Mouse (Mus musculus) liver, postnatal 0 days (tissue): ENCODE data around the gene Dach1. TPM values are rescaled to one million over a fixed set of nuclear protein-coding genes. Genes with fewer than 3 reads are reported as not detected.

Experiments used
- ATAC-seq: fragments of 200-750 bp; cut with Nextera tagmentation; 2 replicates; pipeline ENCODE4 v1.8.0; 2017; ENCODE audit warnings: mild to moderate bottlenecking, moderate library complexity
- DNase-seq: peaks from one replicate; pipeline ENCODE4 v3.0.0-alpha.2; 2016
- H3K27ac ChIP-seq: fragments of 300-500 bp; sonication (generic); 2 replicates; pipeline ENCODE4 v1.5.1; 2014; ENCODE audit warnings: antibody characterized with exemption, moderate library complexity, mild to moderate bottlenecking, low read depth
- H3K27me3 ChIP-seq: fragments of 300-500 bp; sonication (generic); 2 replicates; pipeline ENCODE4 v1.6.1; 2014; ENCODE audit warnings: low read length, control low read depth, mixed read lengths; ENCODE audit not compliant: insufficient read depth
- H3K36me3 ChIP-seq: fragments of 300-500 bp; sonication (generic); replicated peaks from 2 replicates; pipeline ENCODE4 v1.6.1; 2014; ENCODE audit warnings: mild to moderate bottlenecking, control low read depth, low read length, moderate library complexity, mixed read lengths; ENCODE audit not compliant: insufficient read depth
- H3K4me1 ChIP-seq: fragments of 300-500 bp; sonication (generic); 2 replicates; pipeline ENCODE4 v1.6.1; 2014; ENCODE audit warnings: antibody characterized with exemption, mild to moderate bottlenecking, control low read depth; ENCODE audit not compliant: insufficient read depth
- H3K4me2 ChIP-seq: fragments of 300-500 bp; sonication (generic); 2 replicates; pipeline ENCODE4 v1.6.1; 2014; ENCODE audit warnings: low read depth, mild to moderate bottlenecking, low read length, moderate library complexity, mixed read lengths
- H3K4me3 ChIP-seq: fragments of 300-500 bp; sonication (generic); 2 replicates; pipeline ENCODE4 v1.5.1; 2014; ENCODE audit warnings: low read depth, low read length
- H3K9ac ChIP-seq: fragments of 300-500 bp; sonication (generic); replicated peaks from 2 replicates; pipeline ENCODE4 v1.6.1; 2014; ENCODE audit warnings: mild to moderate bottlenecking, moderate library complexity
- H3K9me3 ChIP-seq: fragments of 300-500 bp; sonication (generic); 2 replicates; pipeline ENCODE4 v1.6.1; 2016; ENCODE audit warnings: mild to moderate bottlenecking, control low read depth, low read length, mixed read lengths
- CTCF ChIP-seq: sonication (generic); IDR thresholded peaks from 2 replicates; pipeline ENCODE4 v1.5.1; 2016; ENCODE audit warnings: antibody characterized with exemption, low read depth
- EP300 ChIP-seq: IDR thresholded peaks from 2 replicates; pipeline ENCODE4 v1.6.1; 2016; ENCODE audit warnings: antibody characterized with exemption, low read depth, mild to moderate bottlenecking
- WGBS: fragments of 180-500 bp; shearing (Covaris S2); extraction: QIAGEN DNeasy Blood & Tissue Kit; methylation state at CpG from one replicate; pipeline ENCODE4 v1.1.7; 2014; ENCODE audit not compliant: insufficient replicate concordance; 5-methylcytosine and 5-hydroxymethylcytosine counted together
- polyA plus RNA-seq: library from polyadenylated mRNA; unstranded; fragments of >200 nt; fragmentation: Nextera tagmentation; extraction: Ambion mirVana; gene quantifications from 2 replicates; pipeline ENCODE4 v1.2.1, GENCODE M21; 2015

Gene Dach1
- polyA plus RNA-seq, 1 experiment from 2014 or later: 0.39 TPM

DNA sequence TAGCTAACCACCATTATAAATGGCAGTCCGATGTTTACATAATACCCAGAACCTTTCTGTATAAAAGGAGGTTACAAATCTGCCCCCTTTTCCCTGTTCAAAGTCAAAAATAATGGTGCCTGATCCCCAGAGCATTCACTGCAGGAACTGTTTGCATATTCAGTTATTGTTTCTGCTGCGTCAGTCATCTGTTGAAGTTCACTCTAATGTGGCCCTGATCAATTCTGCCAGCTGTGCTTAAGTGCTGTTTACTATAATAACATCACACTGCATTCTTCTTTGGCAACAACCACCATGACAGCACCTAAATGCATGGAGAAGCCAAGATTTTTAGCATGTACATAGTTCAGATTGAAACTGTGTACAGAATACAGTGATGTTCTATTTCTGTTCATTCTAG, 105.4 kb downstream of the Dach1 start:
- Histone ChIP-seq H3K4me3 (no peak overlapping the region), H3K4me1 (0 out of 2 replicates have a peak, but pooled peaks cover 2% of the 10 kb centered on the region), H3K36me3 (no peaks in the 10 kb centered on the region), H3K4me2 (no peak overlapping the region), H3K27me3 (no peaks in the 10 kb centered on the region), H3K27ac (no peak overlapping the region), H3K9ac (no peak overlapping the region), H3K9me3 (no peaks in the 10 kb centered on the region)
- 79% methylated on average over 2 of the region's 2 CpGs for WGBS
- no peak for DNase-seq
- TF ChIP-seq CTCF (no peak), EP300 (no peak)
- no peak for ATAC-seq

DNA sequence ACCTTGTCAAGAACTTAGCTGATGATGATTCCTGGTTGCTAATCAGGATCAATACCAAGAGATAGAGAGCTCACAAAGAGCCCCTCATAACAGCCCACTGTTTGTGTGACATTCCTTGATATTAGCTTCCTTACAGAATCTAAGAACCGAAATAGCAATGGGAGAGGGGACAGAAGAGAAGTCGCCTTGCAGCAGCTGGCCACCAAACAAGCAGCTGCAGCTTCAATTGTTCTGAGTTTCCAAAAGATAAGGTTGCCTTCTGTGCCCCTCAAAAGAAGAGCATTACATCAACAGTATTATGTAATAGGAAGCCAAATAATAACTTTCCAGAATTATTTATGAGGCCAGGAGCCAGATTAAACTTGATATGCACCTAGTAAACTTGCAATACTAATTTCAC, 120.2 kb downstream of the Dach1 start:
- Histone ChIP-seq H3K4me2 (no peak overlapping the region), H3K4me3 (no peak overlapping the region), H3K9me3 (no peaks in the 10 kb centered on the region), H3K36me3 (no peaks in the 10 kb centered on the region), H3K9ac (no peak overlapping the region), H3K27me3 (no peaks in the 10 kb centered on the region), H3K4me1 (no peaks in the 10 kb centered on the region), H3K27ac (no peak overlapping the region)
- TF ChIP-seq EP300 (no peak), CTCF (no peak)
- ATAC-seq (no peak), DNase-seq (no peak)
- WGBS: 35% methylated on average over 2 of the region's 2 CpGs

DNA sequence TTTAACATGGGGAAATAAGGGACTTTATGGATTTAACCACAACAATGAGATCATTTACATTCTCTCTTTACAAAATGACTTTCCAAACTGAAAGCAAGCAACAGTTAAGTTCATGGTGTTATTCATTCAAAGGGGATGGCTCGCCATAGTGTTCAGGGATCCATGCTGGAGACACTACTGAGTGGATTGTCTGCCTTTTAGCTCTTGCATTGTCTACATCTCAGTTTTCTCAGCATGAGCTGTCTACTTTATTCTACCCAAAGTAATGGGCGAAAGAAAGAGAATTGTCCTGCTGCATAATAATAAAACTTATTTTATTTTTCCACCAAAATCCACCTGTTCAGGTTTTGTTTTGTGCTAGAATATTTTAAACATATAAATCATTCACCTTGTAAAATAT, 121.2 kb downstream of the Dach1 start:
- Histone ChIP-seq H3K4me2 (no peak overlapping the region), H3K9ac (no peak overlapping the region), H3K9me3 (no peaks in the 10 kb centered on the region), H3K27ac (no peak overlapping the region), H3K4me1 (no peaks in the 10 kb centered on the region), H3K4me3 (no peak overlapping the region), H3K27me3 (no peaks in the 10 kb centered on the region), H3K36me3 (no peaks in the 10 kb centered on the region)
- TF ChIP-seq EP300: no peak
- TF ChIP-seq CTCF: no peak
- 76% methylated on average over 2 of the region's 2 CpGs for WGBS
- ATAC-seq: no peak
- no peak for DNase-seq

DNA sequence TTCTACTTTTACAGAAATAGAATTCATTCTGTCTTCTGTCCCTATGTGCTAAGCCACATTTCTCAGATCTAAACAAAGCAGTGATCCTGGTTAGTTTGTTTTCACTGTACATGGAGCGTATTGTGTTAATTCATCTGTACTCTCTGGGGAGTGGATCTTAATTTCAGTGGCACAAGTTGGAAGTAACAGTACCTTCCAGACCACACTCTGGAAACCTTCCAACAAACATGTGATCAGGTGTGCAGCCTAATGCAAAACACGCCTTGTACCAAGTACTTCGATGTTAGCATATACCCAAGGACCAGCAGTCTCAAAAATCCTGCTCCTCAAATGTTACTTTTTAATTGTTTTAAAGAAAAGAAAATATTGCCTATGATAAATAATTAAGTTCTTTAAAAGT, 121.9 kb downstream of the Dach1 start:
- no peak overlapping the region for H3K9ac ChIP-seq
- TF ChIP-seq CTCF (no peak), EP300 (no peak)
- DNase-seq: no peak

DNA sequence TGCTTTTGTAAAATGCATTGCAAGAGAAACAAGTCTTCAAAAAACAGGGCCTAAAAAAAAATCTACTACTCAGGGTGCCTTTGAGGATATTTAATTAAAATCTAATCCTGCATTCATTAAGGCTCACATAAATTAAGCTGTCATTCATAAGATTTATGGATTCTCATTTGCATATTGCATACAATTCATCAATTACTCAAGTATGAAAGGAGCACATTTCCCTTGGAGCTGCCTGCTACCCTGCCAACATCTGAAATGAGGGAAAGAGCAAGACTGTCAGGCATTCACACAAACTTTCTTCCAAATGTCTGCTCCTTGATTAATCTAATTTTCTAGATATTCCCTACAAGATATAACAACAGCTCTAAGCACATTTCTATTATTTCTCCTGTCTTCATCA, 122.6 kb downstream of the Dach1 start:
- Histone ChIP-seq H3K27me3 (no peaks in the 10 kb centered on the region), H3K36me3 (no peaks in the 10 kb centered on the region), H3K4me3 (no peak overlapping the region), H3K4me2 (no peak overlapping the region), H3K9me3 (no peaks in the 10 kb centered on the region), H3K27ac (no peak overlapping the region), H3K9ac (no peak overlapping the region), H3K4me1 (no peaks in the 10 kb centered on the region)
- DNase-seq: no peak
- TF ChIP-seq EP300: no peak
- no peak for TF ChIP-seq CTCF
- no peak for ATAC-seq

More for the DNA sequence above, 121.9 kb downstream of the Dach1 start:
- 80% methylated on average over 3 of the region's 3 CpGs for WGBS
- H3K4me1 ChIP-seq: no peaks in the 10 kb centered on the region
- no peaks in the 10 kb centered on the region for H3K9me3 ChIP-seq
- no peak overlapping the region for H3K4me2 ChIP-seq
- H3K27ac ChIP-seq: no peak overlapping the region
- no peaks in the 10 kb centered on the region for H3K27me3 ChIP-seq
- no peaks in the 10 kb centered on the region for H3K36me3 ChIP-seq
- H3K4me3 ChIP-seq: no peak overlapping the region
- ATAC-seq: no peak

DNA sequence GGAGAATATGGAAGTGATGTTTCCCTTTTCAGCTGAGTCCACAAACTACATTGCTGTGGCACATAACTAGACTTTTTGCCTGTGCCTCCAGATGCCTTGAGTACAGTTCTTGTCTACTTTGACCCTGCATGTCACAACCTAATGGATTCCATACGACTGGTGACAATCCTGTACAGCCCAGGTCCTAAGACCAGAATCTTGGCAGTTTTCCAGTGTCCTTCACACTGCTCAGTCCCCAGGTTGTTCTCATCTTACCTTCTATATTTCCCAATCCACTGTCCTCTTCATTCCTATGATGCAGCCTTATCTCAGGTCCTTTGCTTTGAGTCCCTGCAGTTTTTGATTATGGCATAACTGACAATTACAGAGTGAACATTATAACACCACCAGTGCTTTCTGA, 131.0 kb downstream of the Dach1 start:
- ATAC-seq: no peak

DNA sequence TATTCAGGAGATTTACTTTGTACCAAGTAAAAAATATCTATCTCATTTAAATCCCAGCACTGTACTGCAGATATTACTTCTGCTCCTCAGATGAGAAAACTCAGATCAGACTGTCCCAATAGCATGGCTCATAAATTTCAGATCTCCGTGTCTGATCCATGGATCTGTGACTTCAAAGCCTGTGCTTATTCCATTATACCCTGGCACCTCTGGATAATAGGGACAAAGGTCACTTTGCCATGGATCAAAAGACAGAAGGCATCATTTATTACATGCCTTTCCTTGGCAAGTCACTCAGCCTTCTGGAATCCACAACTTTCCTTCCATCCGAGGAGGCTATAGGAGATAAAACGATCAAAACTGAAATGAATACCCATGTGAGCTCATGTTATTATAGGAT, 132.4 kb downstream of the Dach1 start:
- TF ChIP-seq EP300 (no peak), CTCF (no peak)
- H3K9ac ChIP-seq: no peak overlapping the region
- H3K4me1 ChIP-seq: no peaks in the 10 kb centered on the region
- H3K36me3 ChIP-seq: no peaks in the 10 kb centered on the region
- no peak overlapping the region for H3K4me2 ChIP-seq
- H3K4me3 ChIP-seq: no peak overlapping the region
- H3K27me3 ChIP-seq: no peaks in the 10 kb centered on the region
- ATAC-seq (no peak), DNase-seq (no peak)
- H3K9me3 ChIP-seq: no peaks in the 10 kb centered on the region
- H3K27ac ChIP-seq: no peak overlapping the region
- 73% methylated on average over 3 of the region's 3 CpGs for WGBS

More for the DNA sequence above, 131.0 kb downstream of the Dach1 start:
- WGBS: 44% methylated on average over 1 of the region's 1 CpGs
- Histone ChIP-seq H3K4me1 (no peaks in the 10 kb centered on the region), H3K9me3 (no peaks in the 10 kb centered on the region), H3K36me3 (no peaks in the 10 kb centered on the region), H3K27me3 (no peaks in the 10 kb centered on the region), H3K27ac (no peak overlapping the region), H3K9ac (no peak overlapping the region), H3K4me2 (no peak overlapping the region), H3K4me3 (no peak overlapping the region)
- no peak for DNase-seq
- TF ChIP-seq CTCF: no peak
- no peak for TF ChIP-seq EP300
